Mouse (Mus musculus) B cell, adult 62 days (primary cell): ENCODE measurements around the gene Stpg2. TPM values are rescaled to one million over a fixed set of nuclear protein-coding genes. Genes with fewer than 3 reads are reported as not detected.

Experiments used
- total RNA-seq: library from RNA; stranded (reverse); gene quantifications from 4 replicates; pipeline ENCODE4 v1.2.4, GENCODE M21; 2023

Gene Stpg2
- total RNA-seq, result 0.29 to 0.54 TPM (median 0.53 TPM) in 3 of 4 replicates, not detected in the other

GRCm38 (mm10) chr3:139205444-139205998 is at the start of gene Stpg2:
Gene Stpg2 (plus strand): TSS chr3:139205694.

Other genes with a start within 250 kb of the Stpg2 start
- gene Rap1gds1, start 130.5 kb upstream of the Stpg2 start, total RNA-seq, result 70.1 to 75.1 TPM (median 73.6 TPM) in 4 replicates